ENCODE assay signal across 21 mouse cellular contexts in the genomic region with DNA sequence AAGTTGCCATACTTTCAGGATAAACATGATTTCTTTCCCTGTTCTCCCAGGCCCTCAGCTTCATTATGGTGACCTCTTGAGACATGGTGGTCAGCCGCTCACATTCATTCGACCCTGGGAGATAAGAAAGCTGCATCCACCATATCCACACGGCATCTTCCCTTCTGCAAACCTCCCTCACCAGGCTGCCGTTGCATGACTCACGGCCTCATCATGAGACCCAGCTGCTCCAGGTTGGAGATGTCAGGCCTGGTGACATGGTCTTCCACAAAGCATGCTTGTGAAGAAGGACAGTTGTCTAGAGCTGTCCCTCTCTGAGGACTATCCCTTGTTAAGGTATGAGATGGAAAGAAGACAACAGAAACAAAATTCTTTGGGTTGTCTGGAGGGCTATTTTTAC.
DNase-seq lines count a peak whose midpoint lies in the region; ATAC-seq and TF ChIP-seq lines count a peak whose summit lies in the region.
"Had no signal": no experiment of that assay in that cellular context is flagged by ENCODE, and none has a peak within 500 bp of the region (broad histone marks: within the 10 kb centered on the region; RNA-seq: fewer than 3 reads in every experiment).

No protein-coding gene starts in this region.

- DNase-seq in frontal cortex, postnatal 10 days (ENCODE audit: low spot score in 2 of 2), result no peak
- peak in 1 of 2 experiments; percentile 21 for DNase-seq in left cerebral cortex, adult 2 months (ENCODE audit: extremely low spot score in 1 of 2, low spot score in 2 of 2)
- DNase-seq in left cerebral cortex, postnatal 14 days (ENCODE audit: low spot score in 2 of 2), result no peak
- peak; percentile 14 for DNase-seq in right cerebral cortex, adult 18-20 months
- DNase-seq in right cerebral cortex, postnatal 4 days, result no peak
- DNase-seq in brain, adult 2 months (ENCODE audit: low read depth, low spot score), result peak; percentile 52
- no peak for DNase-seq in ovary, postnatal 14 days (ENCODE audit: low spot score)
- DNase-seq: adrenal gland, adult 2 months; adrenal gland, postnatal 10 days; adrenal gland, postnatal 25 days; cerebellum, adult 11-12 months; cerebellum, adult 2 months; cerebellum, adult 9-10 months; cerebellum, postnatal 10 days; cerebellum, postnatal 25 days; forebrain, postnatal 0 days had no signal

- peak; percentile 68 for ATAC-seq in frontal cortex, adult (ENCODE audit: low TSS enrichment)

- intact Hi-C loops in left cerebral cortex, adult 2 months (cut with DNase I), result no loop called here
- intact Hi-C loops in left cerebral cortex, postnatal 14 days (cut with DNase I), result no loop called here

- TF ChIP-seq CTCF in left cerebral cortex, adult 2 months (IDR thresholded peaks at IDR 0.05), result no peak

- no peak overlapping the region for H3K4me3 ChIP-seq in left cerebral cortex, adult 2 months
- H3K4me3 ChIP-seq: embryonic facial prominence, embryonic 10.5 days; embryonic facial prominence, embryonic 12.5 days; forebrain, embryonic 13.5 days; forebrain, embryonic 15.5 days had no signal

- H3K27ac ChIP-seq in left cerebral cortex, adult 2 months, result peak overlapping the region; percentile 44; the same call in 1 of the 2 replicates
- H3K27ac ChIP-seq: embryonic facial prominence, embryonic 10.5 days; embryonic facial prominence, embryonic 12.5 days; forebrain, embryonic 13.5 days; forebrain, embryonic 15.5 days had no signal

Comparison
In these comparisons a context has a peak if more than half of its experiments do, and no peak if none do; other contexts are left out.
1. DNase-seq: peak in right cerebral cortex, adult 18-20 months (single experiment) and brain, adult 2 months (single experiment); none in frontal cortex, postnatal 10 days (0 of 2), left cerebral cortex, postnatal 14 days (0 of 2), right cerebral cortex, postnatal 4 days (single experiment) and ovary, postnatal 14 days (single experiment).